Mouse (Mus musculus) heart, postnatal 0 days (tissue): ENCODE measurements around the gene Matk.

Source experiments
- CTCF ChIP-seq: IDR thresholded peaks from 2 replicates; pipeline ENCODE4 v1.5.1; 2016; ENCODE audit warnings: antibody characterized with exemption, control low read depth, low read depth
- EP300 ChIP-seq: IDR thresholded peaks from 2 replicates; pipeline ENCODE4 v1.6.1; 2016; ENCODE audit warnings: antibody characterized with exemption, low read depth

DNA sequence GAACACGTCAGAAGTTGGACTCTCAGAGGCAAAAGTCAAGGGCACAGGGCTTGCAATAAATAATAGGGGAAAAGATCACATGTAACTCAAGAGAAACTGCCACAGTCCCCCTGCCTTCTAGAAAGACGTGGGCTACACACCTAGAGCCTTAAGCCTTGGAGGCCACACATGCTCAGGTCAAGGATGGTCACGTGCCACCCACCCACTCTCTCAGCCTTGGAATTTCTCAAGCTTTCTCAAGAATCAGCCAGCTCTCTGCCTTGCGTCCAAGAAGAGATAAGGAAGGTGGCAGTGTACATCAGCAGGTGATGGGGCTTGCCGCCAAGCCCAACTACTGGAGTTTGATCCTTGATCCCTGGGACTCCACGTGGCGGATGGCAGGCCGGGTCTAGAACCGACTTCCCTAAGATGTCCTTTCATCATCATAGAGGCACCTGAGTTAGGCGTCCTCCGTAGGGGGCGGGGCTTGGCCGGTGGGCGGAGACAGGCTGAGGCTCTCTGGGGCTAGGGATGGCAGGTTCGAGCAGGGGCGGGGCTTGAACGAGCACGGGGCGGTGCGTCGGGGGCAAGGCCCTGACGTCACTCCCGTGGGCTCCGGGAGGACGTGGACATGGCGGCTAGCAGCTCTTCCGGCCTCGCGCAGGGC lies 20.0 kb upstream of the Matk start, which contains the start of gene Zfr2:
- TF ChIP-seq EP300 (no peak), CTCF (no peak)
